Mouse (Mus musculus): ENCODE measurements around the gene Slain2. TPM values are rescaled to one million over a fixed set of nuclear protein-coding genes. Genes with fewer than 3 reads are reported as not detected.

The Slain2 gene
- polyA plus RNA-seq, 1 experiment from 2014 or later: 12.9 TPM

DNA sequence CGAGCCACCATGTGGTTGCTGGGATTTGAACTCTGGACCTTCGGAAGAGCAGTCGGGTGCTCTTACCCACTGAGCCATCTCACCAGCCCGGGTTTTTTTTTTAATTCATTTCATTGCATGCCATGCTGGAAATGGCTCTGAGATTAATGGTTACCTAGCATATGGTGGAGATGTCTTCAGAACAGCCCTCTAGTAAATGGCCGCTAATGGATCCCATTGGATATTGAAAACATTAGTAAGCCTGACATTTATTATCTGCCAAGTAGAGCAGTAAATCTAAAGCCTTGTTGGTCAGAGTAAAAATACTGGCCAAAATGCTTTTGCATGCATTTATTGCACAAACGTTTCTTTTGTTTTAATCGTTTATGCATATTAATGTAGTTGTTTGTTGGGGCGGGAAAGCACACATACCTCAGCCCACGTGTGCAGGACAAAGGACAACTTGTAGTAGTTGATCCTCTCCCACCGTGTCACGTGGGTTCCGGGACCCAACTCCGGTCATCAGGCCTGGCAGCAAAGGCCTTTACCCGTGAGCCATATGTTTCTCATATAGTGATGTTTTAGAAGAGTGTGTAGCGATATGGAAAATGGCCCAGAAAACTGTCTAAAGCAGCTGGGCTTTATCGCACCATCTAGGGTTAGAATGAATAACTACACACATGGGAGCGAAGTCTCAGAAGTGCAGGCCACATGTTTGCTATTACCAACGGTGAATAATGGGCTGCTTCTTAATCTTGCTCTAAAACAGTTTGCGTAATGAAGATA lies 27.5 kb upstream of the Slain2 start:
- H3K36me3 ChIP-seq (replicated peaks): no peaks in the 10 kb centered on the region
- H3K4me1 ChIP-seq: no peaks in the 10 kb centered on the region
- 90% methylated on average over 19 of the region's 19 CpGs for whole genome bisulfite sequencing
- H3K9me3 ChIP-seq: no peaks in the 10 kb centered on the region
- DNase-seq (ENCODE audit: extremely low spot score, low spot score): no peak
- H3K27me3 ChIP-seq (ENCODE audit: poor library complexity, severe bottlenecking): no peaks in the 10 kb centered on the region
- H3K4me3 ChIP-seq: no peak overlapping the region
- H3K27ac ChIP-seq: no peak overlapping the region

DNA sequence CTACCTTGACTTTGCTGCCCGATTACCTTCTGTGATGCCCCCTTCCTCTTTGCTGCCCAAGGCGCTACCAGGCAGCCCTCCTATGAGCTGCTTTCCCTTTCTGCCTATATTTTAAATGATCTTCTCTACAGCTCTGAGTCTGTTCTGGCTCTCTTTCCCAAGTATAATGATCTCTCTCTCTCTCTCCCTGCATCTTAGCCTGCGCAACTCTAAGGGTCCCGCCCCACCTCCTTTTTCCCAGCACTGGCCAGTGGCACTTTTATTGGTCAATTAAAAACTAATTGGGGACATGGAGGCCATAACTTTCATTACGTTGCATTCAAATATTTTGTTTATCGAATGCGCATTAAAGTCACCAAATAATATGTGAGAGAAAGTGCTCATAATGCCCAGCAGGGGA lies 25.8 kb upstream of the Slain2 start:
- Histone ChIP-seq H3K9me3 (no peaks in the 10 kb centered on the region), H3K27me3 (ENCODE audit: poor library complexity, severe bottlenecking) (no peaks in the 10 kb centered on the region), H3K4me1 (no peaks in the 10 kb centered on the region), H3K4me3 (no peak overlapping the region), H3K27ac (no peak overlapping the region), H3K36me3 (replicated peaks) (no peaks in the 10 kb centered on the region)
- 93% methylated on average over 7 of the region's 7 CpGs for WGBS
- no peak for DNase-seq (ENCODE audit: extremely low spot score, low spot score)

DNA sequence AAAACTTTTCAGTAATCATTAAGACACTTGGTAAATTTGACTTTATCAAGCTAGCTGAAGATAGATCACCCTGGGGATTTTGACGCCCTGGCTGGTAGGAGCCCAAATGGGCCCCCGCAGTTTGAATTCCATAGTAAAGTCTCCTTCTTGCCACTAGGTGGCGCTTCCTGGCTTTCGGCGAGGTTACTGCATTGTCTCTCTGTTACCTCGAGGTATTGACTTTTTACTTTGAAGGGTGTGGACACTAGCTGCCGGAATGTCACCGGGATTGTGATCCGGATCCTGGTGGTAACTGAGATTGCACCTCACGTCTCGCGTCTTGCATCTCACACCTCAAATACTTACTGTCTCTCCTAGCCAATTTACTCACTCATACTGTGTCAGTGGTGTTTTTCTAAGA lies 22.6 kb upstream of the Slain2 start:
- DNase-seq (ENCODE audit: extremely low spot score, low spot score): peak; percentile 56
- H3K4me3 ChIP-seq: no peak overlapping the region

DNA sequence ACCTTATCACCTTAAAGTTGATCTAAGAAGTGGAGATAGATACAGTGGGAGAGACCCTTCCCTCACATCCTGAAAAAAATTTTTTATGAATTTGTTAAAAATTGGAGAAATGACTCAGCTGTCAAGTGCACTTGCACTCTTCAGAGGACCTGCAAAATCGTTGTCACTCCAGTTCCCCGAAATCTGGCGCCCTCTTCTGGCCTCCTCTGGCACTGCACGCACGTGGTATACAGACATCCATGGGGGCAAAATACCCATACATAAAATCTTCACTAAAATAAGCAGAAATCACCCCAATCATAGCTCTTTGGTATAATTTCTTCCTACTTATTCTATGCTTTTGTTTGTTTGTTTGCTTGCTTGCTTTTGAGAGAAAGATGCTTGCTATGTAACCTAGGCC lies 20.1 kb upstream of the Slain2 start:
- Histone ChIP-seq H3K9me3 (no peaks in the 10 kb centered on the region), H3K36me3 (replicated peaks) (no peaks in the 10 kb centered on the region), H3K4me1 (0 out of 2 replicates have a peak, but pooled peaks cover 4% of the 10 kb centered on the region), H3K27ac (no peak overlapping the region), H3K27me3 (ENCODE audit: poor library complexity, severe bottlenecking) (no peaks in the 10 kb centered on the region), H3K4me3 (no peak overlapping the region)
- no peak for DNase-seq (ENCODE audit: extremely low spot score, low spot score)
- WGBS: 64% methylated on average over 5 of the region's 5 CpGs

More for the DNA sequence above, 22.6 kb upstream of the Slain2 start:
- no peaks in the 10 kb centered on the region for H3K9me3 ChIP-seq
- H3K27me3 ChIP-seq (ENCODE audit: poor library complexity, severe bottlenecking): no peaks in the 10 kb centered on the region
- H3K27ac ChIP-seq: no peak overlapping the region
- H3K36me3 ChIP-seq (replicated peaks): no peaks in the 10 kb centered on the region
- 5% methylated on average over 12 of the region's 12 CpGs for WGBS
- H3K4me1 ChIP-seq: no peaks in the 10 kb centered on the region

DNA sequence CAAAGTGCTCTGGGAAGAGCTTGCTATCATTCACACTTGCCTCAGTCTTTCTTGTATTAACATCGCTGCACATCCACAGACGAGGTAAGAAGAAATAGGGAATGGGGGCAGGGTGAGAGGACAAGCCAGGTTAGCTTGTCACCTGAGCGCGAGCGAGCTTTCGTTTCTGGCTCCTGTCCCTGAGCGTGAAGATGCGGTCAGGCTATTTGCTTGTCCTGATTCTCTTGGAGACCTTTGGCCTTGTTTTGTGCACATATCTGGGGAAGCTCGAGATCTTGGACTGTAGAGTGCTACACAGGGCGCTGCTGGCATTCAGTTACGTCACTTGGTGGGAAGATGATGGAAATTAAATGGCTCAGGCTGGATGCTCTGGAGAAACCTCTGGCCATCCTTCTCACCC lies 18.8 kb upstream of the Slain2 start:
- 97% methylated on average over 11 of the region's 11 CpGs for WGBS
- no peak overlapping the region for H3K27ac ChIP-seq
- no peak for DNase-seq (ENCODE audit: extremely low spot score, low spot score)
- no peaks in the 10 kb centered on the region for H3K27me3 ChIP-seq (ENCODE audit: poor library complexity, severe bottlenecking)
- H3K4me1 ChIP-seq: 0 out of 2 replicates have a peak, but pooled peaks cover 4% of the 10 kb centered on the region
- H3K4me3 ChIP-seq: no peak overlapping the region
- H3K36me3 ChIP-seq (replicated peaks): no peaks in the 10 kb centered on the region
- H3K9me3 ChIP-seq: no peaks in the 10 kb centered on the region

DNA sequence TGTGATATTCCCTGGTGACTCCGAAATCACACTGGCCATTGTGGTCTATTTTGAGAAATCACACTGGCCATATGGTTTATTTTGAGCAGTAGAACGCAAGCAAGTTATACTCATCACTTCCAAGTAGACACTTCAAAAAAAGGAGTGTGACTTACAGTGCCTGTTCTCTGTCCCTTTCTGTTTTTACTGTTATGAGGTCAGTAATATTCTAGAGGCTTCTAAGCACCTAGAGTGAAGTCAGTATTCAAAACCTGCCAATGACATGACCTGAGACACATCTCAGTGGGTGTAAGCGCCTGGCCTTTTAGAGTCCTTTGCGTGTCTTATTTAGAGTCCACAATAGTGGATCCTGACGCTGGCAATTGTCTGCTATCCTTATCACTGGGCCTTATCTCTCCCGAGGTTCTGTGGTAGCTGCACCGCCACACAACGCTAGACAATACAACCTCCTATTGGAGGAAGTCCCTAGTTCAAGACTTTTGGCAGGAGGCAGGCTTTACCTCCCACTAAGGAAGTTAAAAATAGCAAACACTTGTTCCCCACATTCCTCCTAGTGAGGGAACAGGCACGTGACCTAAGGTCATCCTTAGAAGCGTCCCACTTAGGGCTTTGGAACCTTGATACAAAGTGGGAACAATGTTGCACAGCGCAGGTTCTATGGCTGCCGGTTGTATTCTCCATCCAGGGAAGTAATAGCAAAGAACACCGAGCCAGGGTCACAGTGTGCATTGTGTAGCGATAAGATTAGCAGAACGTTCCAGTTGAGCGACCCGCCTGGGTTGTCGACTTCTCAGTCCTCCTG lies 17.4 kb upstream of the Slain2 start:
- no peak overlapping the region for H3K27ac ChIP-seq
- no peaks in the 10 kb centered on the region for H3K9me3 ChIP-seq
- no peaks in the 10 kb centered on the region for H3K36me3 ChIP-seq (replicated peaks)
- 83% methylated on average over 18 of the region's 18 CpGs for WGBS
- DNase-seq (ENCODE audit: extremely low spot score, low spot score): no peak
- H3K4me1 ChIP-seq: 0 out of 2 replicates have a peak, but pooled peaks cover 4% of the 10 kb centered on the region
- H3K4me3 ChIP-seq: no peak overlapping the region
- no peaks in the 10 kb centered on the region for H3K27me3 ChIP-seq (ENCODE audit: poor library complexity, severe bottlenecking)

DNA sequence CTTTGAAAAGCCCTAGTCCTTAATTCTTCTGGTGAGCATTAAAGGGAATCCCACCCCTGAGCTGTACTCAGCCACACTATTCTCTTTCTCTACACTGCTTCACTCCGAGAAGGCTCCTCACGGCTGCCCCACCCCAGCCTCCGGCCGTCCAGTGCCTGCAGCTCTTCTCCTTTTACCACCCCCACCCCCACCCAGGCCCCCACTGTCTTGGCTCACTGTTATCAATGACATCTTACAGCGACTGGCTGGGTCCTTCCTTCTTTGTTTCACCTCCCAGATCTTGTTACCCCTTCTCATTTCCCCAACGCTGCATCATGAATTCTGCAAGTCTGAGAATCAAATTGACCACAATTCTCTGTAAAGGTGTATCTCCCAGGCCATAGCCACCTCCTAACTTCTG lies 16.1 kb upstream of the Slain2 start:
- Histone ChIP-seq H3K27me3 (ENCODE audit: poor library complexity, severe bottlenecking) (no peaks in the 10 kb centered on the region), H3K4me1 (peaks cover 11% of the 10 kb centered on the region), H3K36me3 (replicated peaks) (no peaks in the 10 kb centered on the region), H3K9me3 (no peaks in the 10 kb centered on the region), H3K4me3 (no peak overlapping the region), H3K27ac (no peak overlapping the region)
- no peak for DNase-seq (ENCODE audit: extremely low spot score, low spot score)
- WGBS: 60% methylated on average over 6 of the region's 6 CpGs

DNA sequence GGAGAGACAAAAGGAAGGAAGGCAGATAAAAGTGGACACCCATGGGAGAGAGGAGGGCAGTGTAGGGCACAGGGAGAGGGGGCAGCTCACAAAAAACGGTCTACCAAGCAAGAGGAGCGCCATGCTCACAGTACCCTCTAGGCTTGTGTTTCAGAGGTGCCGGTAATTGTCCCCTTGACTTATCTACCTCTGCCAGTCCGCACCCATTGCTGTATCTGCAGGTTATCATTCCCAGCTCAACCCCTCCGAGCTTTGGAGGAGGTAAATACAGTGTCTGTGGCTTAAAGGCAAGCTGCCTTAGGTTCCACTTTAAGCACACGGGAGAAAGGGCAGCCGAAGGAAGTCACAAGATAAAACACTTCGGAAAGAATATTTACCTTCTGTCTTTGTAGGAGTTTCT lies 14.8 kb upstream of the Slain2 start:
- no peaks in the 10 kb centered on the region for H3K27me3 ChIP-seq (ENCODE audit: poor library complexity, severe bottlenecking)

DNA sequence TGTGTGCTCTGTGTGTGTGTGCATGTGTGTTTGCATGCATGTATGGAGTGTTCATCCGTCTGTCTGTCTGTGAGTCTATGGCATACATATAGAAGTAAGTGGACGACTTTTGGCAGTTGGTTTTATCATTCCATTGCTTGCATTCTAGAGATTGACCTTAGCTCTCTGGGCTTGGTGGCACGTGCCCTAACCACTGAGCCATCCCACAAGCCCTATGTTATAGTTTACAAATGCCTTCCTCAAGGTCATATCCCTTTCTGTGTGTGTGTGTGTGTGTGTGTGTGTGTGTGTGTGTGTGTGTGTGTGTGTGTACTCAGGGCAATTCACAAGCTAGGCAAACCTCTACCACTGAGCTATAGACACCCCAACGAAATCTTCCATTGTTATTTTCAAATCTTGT lies 12.2 kb upstream of the Slain2 start:
- H3K4me1 ChIP-seq: peaks cover 11% of the 10 kb centered on the region
- 87% methylated on average over 4 of the region's 4 CpGs for WGBS
- H3K36me3 ChIP-seq (replicated peaks): no peaks in the 10 kb centered on the region
- no peaks in the 10 kb centered on the region for H3K27me3 ChIP-seq (ENCODE audit: poor library complexity, severe bottlenecking)
- DNase-seq (ENCODE audit: extremely low spot score, low spot score): no peak
- no peak overlapping the region for H3K4me3 ChIP-seq
- H3K9me3 ChIP-seq: no peaks in the 10 kb centered on the region
- H3K27ac ChIP-seq: no peak overlapping the region

More for the DNA sequence above, 14.8 kb upstream of the Slain2 start:
- Histone ChIP-seq H3K4me1 (peaks cover 11% of the 10 kb centered on the region), H3K9me3 (no peaks in the 10 kb centered on the region), H3K36me3 (replicated peaks) (no peaks in the 10 kb centered on the region), H3K4me3 (no peak overlapping the region), H3K27ac (no peak overlapping the region)
- 88% methylated on average over 8 of the region's 8 CpGs for WGBS
- DNase-seq (ENCODE audit: extremely low spot score, low spot score): no peak

DNA sequence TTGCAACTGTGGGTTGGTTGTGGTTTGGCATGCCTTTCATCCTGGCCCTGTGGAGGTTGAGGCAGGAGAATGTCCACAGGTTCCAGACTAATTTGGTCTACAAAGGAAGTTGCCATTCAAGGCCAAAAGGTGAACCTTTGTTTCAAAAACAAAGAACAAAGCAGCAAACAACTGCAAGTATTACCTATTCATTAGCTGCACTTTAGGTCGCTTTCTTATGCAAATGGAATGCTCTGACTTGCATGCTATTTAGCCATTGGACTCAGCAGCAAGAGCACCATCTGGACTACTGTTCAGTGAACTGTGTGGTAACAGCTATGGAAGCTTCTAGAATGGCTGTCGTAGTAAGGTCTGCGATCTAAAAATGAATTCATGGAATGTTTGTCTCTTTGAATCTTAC lies 11.8 kb upstream of the Slain2 start:
- no peaks in the 10 kb centered on the region for H3K36me3 ChIP-seq (replicated peaks)
- H3K27ac ChIP-seq: no peak overlapping the region
- peaks cover 11% of the 10 kb centered on the region for H3K4me1 ChIP-seq
- no peaks in the 10 kb centered on the region for H3K27me3 ChIP-seq (ENCODE audit: poor library complexity, severe bottlenecking)
- no peak overlapping the region for H3K4me3 ChIP-seq
- no peak for DNase-seq (ENCODE audit: extremely low spot score, low spot score)
- WGBS: 68% methylated on average over 3 of the region's 3 CpGs
- no peaks in the 10 kb centered on the region for H3K9me3 ChIP-seq

DNA sequence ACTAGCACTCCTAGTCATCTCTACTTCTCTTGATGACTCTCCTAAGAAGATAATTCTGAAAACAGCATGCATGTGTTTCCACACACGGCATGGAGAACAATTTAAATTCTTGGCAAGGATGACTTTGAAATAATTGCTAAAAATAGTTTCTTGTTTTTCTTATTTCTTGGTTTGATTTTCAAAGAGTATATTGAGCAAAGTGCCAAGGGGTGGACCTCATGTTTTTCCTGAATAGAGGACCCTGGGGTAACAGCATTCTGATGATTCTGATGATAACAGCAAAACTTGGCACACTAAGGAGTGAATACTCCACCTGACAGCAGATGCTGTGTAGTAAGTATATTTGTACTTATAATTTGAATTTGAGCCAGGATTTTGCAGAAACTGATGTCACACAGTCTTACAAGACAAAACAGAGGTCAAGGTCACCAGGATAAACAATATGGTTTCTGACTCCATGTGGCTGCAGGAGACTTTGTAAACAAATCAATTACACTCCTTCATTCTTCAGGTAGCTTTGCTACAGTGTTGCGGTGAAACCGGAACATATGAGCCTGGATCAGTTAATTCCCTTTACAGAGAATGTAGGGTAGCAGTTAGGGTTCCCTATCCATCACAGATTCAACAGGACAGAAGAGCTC lies 11.1 kb upstream of the Slain2 start:
- H3K27me3 ChIP-seq (ENCODE audit: poor library complexity, severe bottlenecking): no peaks in the 10 kb centered on the region
- H3K9me3 ChIP-seq: no peaks in the 10 kb centered on the region
- no peak overlapping the region for H3K27ac ChIP-seq
- no peak for DNase-seq (ENCODE audit: extremely low spot score, low spot score)
- 97% methylated on average over 3 of the region's 3 CpGs for WGBS
- peaks cover 8% of the 10 kb centered on the region for H3K4me1 ChIP-seq
- no peaks in the 10 kb centered on the region for H3K36me3 ChIP-seq (replicated peaks)
- H3K4me3 ChIP-seq: no peak overlapping the region

DNA sequence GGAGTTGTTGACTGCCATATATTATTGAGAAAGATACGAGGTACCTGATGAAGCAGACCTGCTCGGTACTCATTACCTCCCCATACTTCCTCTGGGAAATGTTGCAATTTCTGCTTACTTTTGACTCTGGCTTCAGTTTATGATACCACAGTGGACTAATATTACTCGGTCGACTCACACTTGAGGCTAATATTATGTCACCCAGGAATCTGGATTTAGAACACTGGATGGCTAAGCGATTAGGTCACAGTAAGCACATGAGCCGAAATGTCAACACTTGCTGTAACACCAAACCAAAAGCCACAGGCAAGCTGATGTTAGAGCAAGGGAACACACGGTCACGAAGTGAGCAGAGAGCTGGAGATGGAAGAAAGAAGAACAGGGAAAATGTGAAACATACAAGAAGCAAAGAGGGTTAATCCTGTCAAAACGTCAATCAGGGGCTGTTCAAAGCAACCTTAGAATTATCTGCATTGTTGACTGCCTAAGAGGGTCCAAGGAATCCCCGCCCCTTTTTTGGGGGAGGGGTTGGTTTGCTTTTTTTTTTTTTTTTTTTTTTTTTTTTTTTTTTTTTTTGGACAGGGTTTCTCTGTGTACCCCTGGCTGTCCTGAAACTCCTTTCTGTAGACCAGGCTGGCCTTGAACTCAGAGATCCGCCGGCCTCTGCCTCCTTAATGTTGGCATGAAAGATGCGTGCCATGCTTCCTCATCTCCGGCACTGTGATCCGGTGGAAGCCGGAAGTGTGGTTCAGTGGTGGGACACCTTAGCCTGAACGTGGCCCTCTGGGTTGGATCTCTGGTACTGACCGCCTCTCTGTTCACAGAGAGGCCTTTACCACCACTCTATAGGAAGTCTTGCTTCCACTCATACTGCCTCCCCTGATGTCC lies 9.0 kb upstream of the Slain2 start:
- Histone ChIP-seq H3K27ac (no peak overlapping the region), H3K4me3 (no peak overlapping the region), H3K4me1 (peaks cover 7% of the 10 kb centered on the region), H3K36me3 (replicated peaks) (no peaks in the 10 kb centered on the region), H3K27me3 (ENCODE audit: poor library complexity, severe bottlenecking) (no peaks in the 10 kb centered on the region), H3K9me3 (no peaks in the 10 kb centered on the region)
- WGBS: 83% methylated on average over 18 of the region's 18 CpGs
- no peak for DNase-seq (ENCODE audit: extremely low spot score, low spot score)

All from forebrain, embryonic 10.5 days (tissue).